Mouse (Mus musculus): Measurements from ENCODE around the gene Sstr2. TPM values are rescaled to one million over a fixed set of nuclear protein-coding genes. Genes with fewer than 3 reads are reported as not detected.

Gene Sstr2
- total RNA-seq (2021): not detected

GRCm38 (mm10) chr11:113618672-113619419 lies at the start of gene Sstr2:
Gene Sstr2 (plus strand): TSS chr11:113619342.
- peak; percentile 66 for DNase-seq

- no peak for DNase-seq
Observed at GRCm38 (mm10) chr11:113571616-113572015, 47.5 kb upstream of the Sstr2 start.

GRCm38 (mm10) chr11:113572641-113573040 lies 46.5 kb upstream of the Sstr2 start:
- DNase-seq: no peak

- DNase-seq: no peak
Observed at GRCm38 (mm10) chr11:113577221-113577620, 41.9 kb upstream of the Sstr2 start.

- no peak for DNase-seq
Observed at GRCm38 (mm10) chr11:113583879-113584661, 35.1 kb upstream of the Sstr2 start.

GRCm38 (mm10) chr11:113586423-113586822 lies 32.7 kb upstream of the Sstr2 start:
- DNase-seq: no peak

- no peak for DNase-seq
Observed at GRCm38 (mm10) chr11:113588936-113589335, 30.2 kb upstream of the Sstr2 start.

GRCm38 (mm10) chr11:113595144-113595543 lies 24.0 kb upstream of the Sstr2 start:
- DNase-seq: no peak

- no peak for DNase-seq
Observed at GRCm38 (mm10) chr11:113597632-113598031, 21.5 kb upstream of the Sstr2 start.

GRCm38 (mm10) chr11:113600526-113601245 lies 18.5 kb upstream of the Sstr2 start:
- no peak for DNase-seq

- DNase-seq: no peak
Observed at GRCm38 (mm10) chr11:113601616-113602343, 17.4 kb upstream of the Sstr2 start.

- DNase-seq: no peak
Observed at GRCm38 (mm10) chr11:113607556-113607955, 11.6 kb upstream of the Sstr2 start.

- DNase-seq: no peak
Observed at GRCm38 (mm10) chr11:113609581-113609980, 9.6 kb upstream of the Sstr2 start.

- DNase-seq: peak; percentile 42
Observed at GRCm38 (mm10) chr11:113610266-113610665, 8.9 kb upstream of the Sstr2 start.

GRCm38 (mm10) chr11:113611112-113611646 lies 8.0 kb upstream of the Sstr2 start:
- DNase-seq: no peak

- peak; percentile 64 for DNase-seq
Observed at GRCm38 (mm10) chr11:113611664-113612611, 7.2 kb upstream of the Sstr2 start.

- no peak for DNase-seq
Observed at GRCm38 (mm10) chr11:113614476-113614875, 4.7 kb upstream of the Sstr2 start.

GRCm38 (mm10) chr11:113617132-113617911 lies 1.8 kb upstream of the Sstr2 start:
- peak; percentile 78 for DNase-seq

GRCm38 (mm10) chr11:113618303-113618671 lies 855 bp upstream of the Sstr2 start:
- DNase-seq: no peak
